Mouse (Mus musculus) liver, postnatal 0 days (tissue): ENCODE measurements at regions not wholly inside any gene's neighbourhood (a gene's known extent, or its start where the extent isn't known, plus 50 kb on each side); places are given as distances from the start of the nearest gene placed in this dataset.

Source experiments
- CTCF ChIP-seq: sonication (generic); IDR thresholded peaks from 2 replicates; pipeline ENCODE4 v1.5.1; 2016; ENCODE audit warnings: antibody characterized with exemption, low read depth
- EP300 ChIP-seq: IDR thresholded peaks from 2 replicates; pipeline ENCODE4 v1.6.1; 2016; ENCODE audit warnings: antibody characterized with exemption, low read depth, mild to moderate bottlenecking

DNA sequence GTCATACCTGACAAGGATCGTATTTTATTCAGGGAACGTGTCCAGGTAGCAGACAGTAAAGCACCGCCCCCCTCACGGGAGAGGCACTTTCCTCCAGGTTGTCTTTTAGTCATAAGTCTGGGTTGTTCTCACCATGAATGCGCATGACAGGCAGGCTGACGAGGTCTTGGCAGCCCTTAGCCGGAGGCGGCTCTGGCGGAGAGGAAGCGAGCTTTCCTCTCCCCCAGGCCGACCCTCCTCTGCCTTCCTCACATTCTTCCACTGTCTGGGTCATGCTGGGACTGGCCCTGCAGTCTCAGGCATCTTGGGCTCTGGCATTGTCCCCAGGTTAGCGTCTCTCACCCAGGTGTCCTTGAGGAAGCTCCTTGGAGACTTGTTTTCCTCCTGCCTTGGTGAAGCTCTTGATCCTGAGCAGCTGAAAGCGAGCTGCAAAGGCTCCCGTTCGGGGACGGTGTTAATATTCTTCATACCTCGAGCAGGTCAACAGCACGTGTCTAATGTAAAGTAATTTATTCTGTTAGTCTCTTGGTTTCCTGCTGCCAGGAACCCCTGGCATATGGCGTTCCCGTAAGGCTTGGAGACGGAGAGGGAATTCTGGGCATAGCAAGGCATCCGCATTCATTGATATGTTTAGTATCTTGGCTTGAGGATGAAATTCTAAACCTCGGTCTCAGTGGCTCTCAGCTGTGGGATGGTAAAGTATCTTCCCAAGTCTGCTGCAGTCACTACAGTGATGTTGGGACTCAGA lies 123.6 kb downstream of the Sox2 start:
- TF ChIP-seq CTCF: no peak
- TF ChIP-seq EP300: no peak
